Mouse (Mus musculus) intestine, postnatal 0 days (tissue): ENCODE results near the gene Nek8. TPM values are rescaled to one million over a fixed set of nuclear protein-coding genes. Genes with fewer than 3 reads are reported as not detected.

Source experiments
- ATAC-seq: fragments of 200-750 bp; cut with Nextera tagmentation; 2 replicates; pipeline ENCODE4 v1.8.0; 2017; ENCODE audit warnings: mild to moderate bottlenecking, moderate TSS enrichment, moderate library complexity
- H3K27ac ChIP-seq: fragments of 300-500 bp; sonication (generic); 2 replicates; pipeline ENCODE4 v1.5.1; 2014; ENCODE audit warnings: mild to moderate bottlenecking, low read depth, low read length, moderate library complexity
- H3K27me3 ChIP-seq: fragments of 300-500 bp; sonication (generic); replicated peaks from 2 replicates; pipeline ENCODE4 v1.6.1; 2014; ENCODE audit warnings: low read length, mixed read lengths; ENCODE audit not compliant: control insufficient read depth, insufficient read depth
- H3K36me3 ChIP-seq: fragments of 300-500 bp; sonication (generic); 2 replicates; pipeline ENCODE4 v1.6.1; 2014; ENCODE audit warnings: mild to moderate bottlenecking, moderate library complexity; ENCODE audit not compliant: control insufficient read depth, insufficient read depth
- H3K4me1 ChIP-seq: fragments of 300-500 bp; sonication (generic); replicated peaks from 2 replicates; pipeline ENCODE4 v1.6.1; 2014; ENCODE audit warnings: antibody characterized with exemption, low read length, mixed read lengths; ENCODE audit not compliant: control insufficient read depth, insufficient read depth
- H3K4me2 ChIP-seq: fragments of 300-500 bp; sonication (generic); replicated peaks from 2 replicates; pipeline ENCODE4 v1.6.1; 2014; ENCODE audit warnings: low read depth, mild to moderate bottlenecking, moderate library complexity
- H3K4me3 ChIP-seq: fragments of 300-500 bp; sonication (generic); 2 replicates; pipeline ENCODE4 v1.5.1; 2014; ENCODE audit warnings: low read depth, low read length
- H3K9ac ChIP-seq: fragments of 300-500 bp; sonication (generic); 2 replicates; pipeline ENCODE4 v1.6.1; 2014; ENCODE audit warnings: mild to moderate bottlenecking, low read depth, low read length
- H3K9me3 ChIP-seq: fragments of 300-500 bp; sonication (generic); 2 replicates; pipeline ENCODE4 v1.6.1; 2016; ENCODE audit warnings: mixed run types; ENCODE audit not compliant: control insufficient read depth
- CTCF ChIP-seq: sonication (generic); IDR thresholded peaks from 2 replicates; pipeline ENCODE4 v1.5.1; 2016; ENCODE audit warnings: low read depth, mild to moderate bottlenecking, control low read depth, antibody characterized with exemption, moderate library complexity
- WGBS: fragments of 180-500 bp; shearing (Covaris S2); extraction: QIAGEN DNeasy Blood & Tissue Kit; methylation state at CpG from one replicate; pipeline ENCODE4 v1.1.7; 2014; 5-methylcytosine and 5-hydroxymethylcytosine counted together
- polyA plus RNA-seq: library from polyadenylated mRNA; unstranded; fragments of >200 nt; fragmentation: Nextera tagmentation; extraction: Ambion mirVana; gene quantifications from 2 replicates; pipeline ENCODE4 v1.2.1, GENCODE M21; 2015

The Nek8 gene
- polyA plus RNA-seq, 1 experiment from 2014 or later = 5.8 TPM

DNA sequence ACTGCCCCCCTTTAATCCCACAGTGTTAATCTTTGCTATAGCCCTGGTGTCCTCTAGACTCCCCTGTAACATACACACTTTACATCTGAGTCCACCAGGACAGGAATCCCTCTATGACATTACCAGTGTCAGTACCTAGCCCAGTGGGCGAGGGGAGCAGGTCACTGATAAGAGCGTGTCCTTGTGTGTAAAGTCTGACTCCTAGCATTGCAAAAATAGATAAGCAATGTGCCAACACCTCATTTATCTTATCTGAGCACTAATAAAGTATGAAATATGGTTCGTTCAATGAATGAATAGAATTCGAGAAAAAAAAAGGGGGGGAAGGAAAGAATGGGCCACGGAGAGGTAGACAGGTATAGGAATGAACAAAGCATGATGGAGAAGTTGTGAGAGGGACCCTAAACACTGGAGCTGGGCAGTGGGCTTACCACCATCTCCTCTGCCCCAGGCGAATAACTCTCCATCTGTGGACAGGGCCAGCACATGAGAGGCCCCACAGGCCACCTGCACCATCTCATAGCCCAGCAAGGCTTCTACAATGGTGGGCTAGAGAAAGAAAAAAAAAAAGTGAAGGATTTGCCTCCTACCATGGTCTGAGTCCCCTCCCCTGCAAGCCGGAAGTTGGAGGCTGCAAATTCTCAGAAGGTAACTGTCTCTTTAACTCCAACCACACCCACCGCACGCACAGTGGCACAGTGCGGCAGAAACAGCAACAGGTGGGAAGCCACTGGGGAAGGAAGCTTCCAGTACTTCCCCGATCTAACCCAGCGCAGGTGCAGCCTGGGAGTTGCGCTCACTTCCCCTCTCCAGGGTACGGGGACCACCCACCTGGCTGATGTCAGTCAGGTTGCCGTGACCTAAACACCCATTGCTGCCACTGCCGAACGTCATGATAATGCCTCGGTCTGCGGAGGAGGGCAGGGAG, 7.7 kb downstream of the Nek8 start:
- H3K9ac ChIP-seq = no peak overlapping the region
- no peaks in the 10 kb centered on the region for H3K27me3 ChIP-seq
- peak; percentile 23 for ATAC-seq
- 0 out of 2 replicates have a peak, but pooled peaks cover 4% of the 10 kb centered on the region for H3K36me3 ChIP-seq
- peak overlapping the region; percentile 66 for H3K27ac ChIP-seq
- TF ChIP-seq CTCF = no peak
- 32% methylated on average over 19 of the region's 19 CpGs for WGBS
- no peaks in the 10 kb centered on the region for H3K9me3 ChIP-seq
- H3K4me1 ChIP-seq = peaks cover 5% of the 10 kb centered on the region; the same call in 1 of the 2 replicates
- peak overlapping the region; percentile 60 for H3K4me2 ChIP-seq
- peak overlapping the region; percentile 25 for H3K4me3 ChIP-seq

DNA sequence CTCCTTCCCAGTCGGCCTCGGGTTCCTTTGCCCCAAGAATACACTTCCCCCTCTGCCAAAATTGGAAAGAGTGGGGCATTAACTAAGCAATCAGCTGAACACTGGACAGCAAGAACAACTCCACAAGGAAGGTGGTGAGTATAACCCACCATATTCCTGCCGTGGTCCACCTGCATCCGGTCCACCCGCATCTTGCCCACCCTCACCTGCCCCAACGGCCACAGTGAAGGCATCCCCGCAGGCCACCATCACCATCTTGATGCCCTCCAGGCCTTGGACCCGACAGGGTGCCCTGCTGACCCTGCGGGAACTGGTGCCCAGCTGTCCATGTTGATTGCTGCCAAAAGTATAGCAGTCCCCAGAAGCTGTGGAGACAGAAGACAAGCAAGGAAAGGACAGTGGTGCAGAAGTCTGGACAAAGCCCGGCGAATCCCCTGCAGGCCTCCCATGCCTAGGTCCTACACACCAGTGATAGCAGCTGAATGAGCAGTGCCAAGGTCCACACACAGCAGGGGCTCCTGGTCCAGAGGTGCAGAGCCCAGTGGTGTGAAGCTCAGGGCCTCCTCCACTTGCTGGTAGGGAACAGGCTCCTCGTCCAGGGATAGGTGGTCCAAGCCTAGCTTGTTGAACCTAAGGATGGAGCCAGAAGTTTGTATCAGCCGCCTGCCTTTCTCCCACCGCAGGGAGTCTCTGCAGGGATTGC, 9.1 kb downstream of the Nek8 start:
- WGBS = 80% methylated on average over 14 of the region's 14 CpGs
- H3K27ac ChIP-seq = peak overlapping the region; percentile 97; the same call in 1 of the 2 replicates
- no peaks in the 10 kb centered on the region for H3K9me3 ChIP-seq
- H3K4me1 ChIP-seq = peaks cover 14% of the 10 kb centered on the region; the same call in 1 of the 2 replicates
- H3K36me3 ChIP-seq = 0 out of 2 replicates have a peak, but pooled peaks cover 4% of the 10 kb centered on the region
- no peak overlapping the region for H3K9ac ChIP-seq
- H3K27me3 ChIP-seq = no peaks in the 10 kb centered on the region
- ATAC-seq = no peak
- TF ChIP-seq CTCF = no peak
- peak overlapping the region; percentile 60; the same call in 1 of the 2 replicates for H3K4me2 ChIP-seq
- no peak overlapping the region for H3K4me3 ChIP-seq

DNA sequence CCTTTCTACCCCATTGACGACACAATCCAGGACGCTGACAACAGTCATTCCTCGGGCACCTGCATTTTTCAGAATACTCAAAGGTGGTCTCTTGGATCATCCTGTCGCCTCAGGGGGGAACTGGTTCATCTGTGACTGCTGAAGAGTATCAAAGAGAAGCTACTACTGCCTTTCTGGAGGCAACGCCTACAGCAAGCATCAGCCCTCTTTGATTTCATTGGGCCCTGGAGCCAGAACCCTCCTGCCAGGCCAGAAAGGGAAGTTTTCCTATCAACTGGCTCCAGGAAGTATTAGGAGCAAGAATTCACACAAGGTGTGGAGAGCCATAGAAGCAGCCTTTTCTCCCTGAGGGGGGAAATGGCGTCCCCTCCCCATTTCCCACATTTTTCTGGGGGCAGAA, 9.8 kb downstream of the Nek8 start:
- H3K27me3 ChIP-seq = no peaks in the 10 kb centered on the region
- H3K9me3 ChIP-seq = no peaks in the 10 kb centered on the region
- H3K9ac ChIP-seq = no peak overlapping the region
- no peak overlapping the region for H3K4me3 ChIP-seq
- peak overlapping the region; percentile 89; the same call in 1 of the 2 replicates for H3K4me2 ChIP-seq
- 58% methylated on average over 6 of the region's 6 CpGs for WGBS
- ATAC-seq = no peak
- TF ChIP-seq CTCF = no peak
- H3K4me1 ChIP-seq = peaks cover 14% of the 10 kb centered on the region; the same call in 1 of the 2 replicates
- H3K36me3 ChIP-seq = 0 out of 2 replicates have a peak, but pooled peaks cover 10% of the 10 kb centered on the region
- peak overlapping the region; percentile 97 for H3K27ac ChIP-seq

DNA sequence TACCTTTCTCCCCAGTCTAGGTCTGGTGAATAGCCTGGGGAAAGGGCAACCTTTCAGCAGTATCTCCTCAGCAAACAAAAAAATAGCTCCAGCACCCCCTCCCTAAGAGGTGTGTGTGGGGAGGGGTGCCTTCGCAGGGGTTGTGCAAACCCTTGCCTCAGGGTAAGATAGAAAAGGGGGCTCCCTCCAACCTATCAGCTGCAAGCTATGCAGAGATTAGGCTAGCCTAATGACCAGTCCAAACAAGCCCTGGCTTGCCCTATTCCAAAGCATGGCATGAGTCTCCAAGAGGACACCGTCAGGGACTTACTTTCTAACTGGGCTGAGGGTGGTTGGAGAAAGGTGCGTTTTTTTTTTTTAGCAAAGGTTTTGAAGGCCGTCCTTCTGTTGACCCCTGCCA, 10.3 kb downstream of the Nek8 start:
- peak overlapping the region; percentile 89 for H3K4me2 ChIP-seq
- H3K9me3 ChIP-seq = no peaks in the 10 kb centered on the region
- H3K36me3 ChIP-seq = peaks cover 14% of the 10 kb centered on the region
- H3K27ac ChIP-seq = peak overlapping the region; percentile 97
- H3K4me1 ChIP-seq = peaks cover 14% of the 10 kb centered on the region; the same call in 1 of the 2 replicates
- peak overlapping the region; percentile 88; the same call in 1 of the 2 replicates for H3K4me3 ChIP-seq
- ATAC-seq = no peak
- WGBS = 34% methylated on average over 4 of the region's 4 CpGs
- no peak for TF ChIP-seq CTCF
- no peaks in the 10 kb centered on the region for H3K27me3 ChIP-seq
- H3K9ac ChIP-seq = peak overlapping the region; percentile 88; the same call in 1 of the 2 replicates

DNA sequence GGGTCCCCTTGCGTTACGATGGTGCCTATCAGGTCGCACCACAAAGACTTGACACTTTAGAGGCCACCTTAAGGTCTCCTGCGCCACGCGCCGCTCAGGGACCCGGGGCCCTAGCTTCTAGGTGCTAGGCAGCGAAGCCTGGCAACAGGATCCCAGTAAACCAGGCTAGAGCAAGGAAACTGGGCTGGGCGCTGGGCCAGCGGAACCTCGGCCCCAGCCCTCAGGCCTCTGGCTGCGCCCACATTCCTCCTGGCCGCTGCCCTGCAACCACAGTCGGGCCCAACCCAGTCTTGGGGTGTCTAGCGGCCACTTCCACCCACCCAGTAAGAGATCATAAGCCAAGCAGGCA, 10.7 kb downstream of the Nek8 start:
- no peak for TF ChIP-seq CTCF
- ATAC-seq = peak; percentile 50
- H3K36me3 ChIP-seq = peaks cover 15% of the 10 kb centered on the region
- H3K27ac ChIP-seq = peak overlapping the region; percentile 97
- no peaks in the 10 kb centered on the region for H3K27me3 ChIP-seq
- H3K4me1 ChIP-seq = peaks cover 14% of the 10 kb centered on the region; the same call in 1 of the 2 replicates
- H3K4me2 ChIP-seq = peak overlapping the region; percentile 89
- WGBS = 3% methylated on average over 16 of the region's 16 CpGs
- H3K9ac ChIP-seq = peak overlapping the region; percentile 88
- H3K4me3 ChIP-seq = peak overlapping the region; percentile 88
- H3K9me3 ChIP-seq = no peaks in the 10 kb centered on the region
